Mouse (Mus musculus) stomach, postnatal 0 days (tissue): Measurements from ENCODE around the gene Fcf1.

Experiments used
- CTCF ChIP-seq: IDR thresholded peaks from 2 replicates; pipeline ENCODE4 v1.5.1; 2016; ENCODE audit warnings: antibody characterized with exemption, low read depth, mild to moderate bottlenecking, moderate library complexity
- EP300 ChIP-seq: optimal IDR thresholded peaks from 2 replicates; pipeline ENCODE3; 2016; ENCODE audit warnings: antibody characterized with exemption

- TF ChIP-seq CTCF (no peak), EP300 (no peak)
Measured at GRCm38 (mm10) chr12:84940343-84940742, 30.4 kb upstream of the Fcf1 start.
